ENCODE assay signal across 25 mouse cellular contexts in the genomic region with DNA sequence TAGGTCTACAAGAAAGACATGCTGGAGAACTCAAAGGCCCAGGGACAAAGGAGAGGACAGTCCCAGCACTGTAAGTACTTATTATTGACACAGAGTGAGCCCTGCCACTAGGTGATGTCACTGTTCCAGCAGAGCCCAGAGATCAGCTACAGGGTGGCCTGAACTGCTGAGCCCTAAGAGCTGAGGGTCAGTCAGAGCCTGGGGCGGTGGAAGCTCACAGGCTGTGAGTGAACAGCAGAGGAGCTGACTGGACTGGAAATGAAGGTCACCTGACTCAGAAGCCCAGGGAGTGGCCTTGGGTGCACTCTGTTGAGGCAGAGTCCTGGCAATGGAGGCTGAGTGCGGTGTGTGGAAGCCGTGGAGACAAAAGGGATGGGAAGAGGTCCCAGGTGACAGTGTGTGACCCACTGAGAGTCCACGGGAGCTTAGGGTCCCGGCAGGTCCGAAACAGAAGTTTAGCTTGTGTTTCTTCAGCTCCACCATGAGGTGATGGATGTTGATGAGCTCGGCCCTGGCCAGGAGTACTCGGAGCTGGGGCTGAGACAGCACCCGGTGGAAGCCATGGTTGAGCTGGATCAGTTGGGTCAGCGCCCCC. TPM values are rescaled to one million over a fixed set of nuclear protein-coding genes. Genes with fewer than 3 reads are reported as not detected.
DNase-seq lines count a peak whose midpoint lies in the region; ATAC-seq lines count a peak whose summit lies in the region.
"Had no signal": no experiment of that assay in that cellular context is flagged by ENCODE, and none has a peak within 500 bp of the region (broad histone marks: within the 10 kb centered on the region; RNA-seq: fewer than 3 reads in every experiment).

No protein-coding gene starts in this region.

- H3K4me2 ChIP-seq in liver, embryonic 13.5 days: no peak overlapping the region
- H3K4me2 ChIP-seq: forebrain, embryonic 12.5 days; heart, embryonic 13.5 days; hindbrain, embryonic 14.5 days; limb, embryonic 15.5 days had no signal

- H3K27me3 ChIP-seq in liver, embryonic 13.5 days: peaks cover 8% of the 10 kb centered on the region; the same call in 1 of the 2 replicates
- H3K27me3 ChIP-seq: forebrain, embryonic 12.5 days had no signal

- H3K9me3 ChIP-seq in liver, embryonic 13.5 days (replicated peaks): peaks cover 2% of the 10 kb centered on the region; the same call in 1 of the 2 replicates
- H3K9me3 ChIP-seq: forebrain, embryonic 12.5 days; heart, embryonic 13.5 days; limb, embryonic 15.5 days had no signal

- no peaks in the 10 kb centered on the region; the same call in 1 of the 2 replicates for H3K4me1 ChIP-seq in liver, embryonic 13.5 days (replicated peaks)
- H3K4me1 ChIP-seq: embryonic facial prominence, embryonic 10.5 days; forebrain, embryonic 12.5 days; heart, embryonic 13.5 days; limb, embryonic 15.5 days had no signal

- WGBS in liver, embryonic 13.5 days (ENCODE audit: insufficient replicate concordance): 67% methylated on average over 10 of the region's 10 CpGs

- no peak overlapping the region for H3K4me3 ChIP-seq in liver, embryonic 13.5 days (replicated peaks)
- H3K4me3 ChIP-seq: embryonic facial prominence, embryonic 10.5 days; forebrain, embryonic 12.5 days; heart, embryonic 13.5 days; layer of hippocampus, adult 2 months; limb, embryonic 15.5 days; myocyte had no signal

- DNase-seq in ovary, postnatal 36 days (ENCODE audit: low spot score): peak; percentile 28
- no peak for DNase-seq in ovary, postnatal 10 days (ENCODE audit: low spot score)
- DNase-seq in adrenal gland, postnatal 36 days: peak; percentile 79 to 84
- DNase-seq in liver, embryonic 13.5 days: no peak
- DNase-seq in yolk sac, embryonic 10.5 days (ENCODE audit: low spot score): peak; percentile 42
- DNase-seq in c-Kit-positive CD71-positive TER-119-positive erythroid progenitor cells, embryonic 14.5 days (ENCODE audit: low spot score): no peak
- no peak for DNase-seq in right cerebral cortex, adult 2 months (ENCODE audit: low spot score in 2 of 2)
- no peak for DNase-seq in layer of hippocampus, adult 8-10 months (ENCODE audit: low spot score in 2 of 2)
- DNase-seq: cerebellum, adult 8-10 months; gastrocnemius, postnatal 14 days; kidney, adult 18-20 months; kidney, postnatal 10 days; lung, postnatal 14 days; midbrain, embryonic 14.5 days; retina, postnatal 1 day; thymus, postnatal 25 days had no signal

- no peak overlapping the region for H3K9ac ChIP-seq in liver, embryonic 13.5 days
- H3K9ac ChIP-seq: forebrain, embryonic 12.5 days; heart, embryonic 13.5 days; hindbrain, embryonic 14.5 days; limb, embryonic 15.5 days had no signal

- H3K27ac ChIP-seq in liver, embryonic 13.5 days: no peak overlapping the region
- H3K27ac ChIP-seq: embryonic facial prominence, embryonic 10.5 days; forebrain, embryonic 12.5 days; heart, embryonic 13.5 days; hindbrain, embryonic 14.5 days; layer of hippocampus, adult 2 months; limb, embryonic 15.5 days had no signal

- no peaks in the 10 kb centered on the region for H3K36me3 ChIP-seq in liver, embryonic 13.5 days
- H3K36me3 ChIP-seq: embryonic facial prominence, embryonic 10.5 days; forebrain, embryonic 12.5 days; heart, embryonic 13.5 days; limb, embryonic 15.5 days had no signal

- peak; percentile 59 for ATAC-seq in liver, embryonic 13.5 days (ENCODE audit: low read depth)

RNA-seq across cellular contexts. Expression of gene H2-Q1, which starts 16.4 kb away (rescaled TPM):
- total RNA-seq in adrenal gland, postnatal 36 days (2021): 1 to 10 TPM; 3.3 to 4.5 TPM
- polyA plus RNA-seq in liver, embryonic 13.5 days (2015; fragmentation: Nextera tagmentation; extraction: Ambion mirVana): 1.0 and 1.4 TPM in 2 replicates
- 1 to 10 TPM in 2 of 4 experiments, under 1 TPM in 2; 0.85 to 2.5 (median 1.2) TPM for total RNA-seq in layer of hippocampus, adult 8-10 months (2022)
- total RNA-seq: megakaryocyte, adult 5-6 weeks had no signal
- polyA plus RNA-seq: embryonic facial prominence, embryonic 10.5 days; forebrain, embryonic 12.5 days; limb, embryonic 15.5 days; neural tube, embryonic 14.5 days had no signal

RNA-seq across cellular contexts. Expression of gene H2-Q2, which starts 38.2 kb away (rescaled TPM):
- 1 to 10 TPM; 1.4 to 1.9 TPM for total RNA-seq in adrenal gland, postnatal 36 days (2021)
- polyA plus RNA-seq in liver, embryonic 13.5 days (2015; fragmentation: Nextera tagmentation; extraction: Ambion mirVana): 0.68 and 0.90 TPM in 2 replicates
- total RNA-seq in layer of hippocampus, adult 8-10 months (2022): 1 to 10 TPM in 1 of 4 experiments, under 1 TPM in 2, not detected in 1; 0.64 to 2.6 (median 0.81) TPM
- total RNA-seq: megakaryocyte, adult 5-6 weeks had no signal
- polyA plus RNA-seq: forebrain, embryonic 12.5 days had no signal

RNA-seq across cellular contexts. Expression of gene H2-D1, which starts 41.3 kb away (rescaled TPM):
- total RNA-seq in adrenal gland, postnatal 36 days (2021): 100 to 1,000 TPM; 170 to 266 TPM
- 74.5 and 77.7 TPM in 2 replicates for polyA plus RNA-seq in liver, embryonic 13.5 days (2015; fragmentation: Nextera tagmentation; extraction: Ambion mirVana)
- total RNA-seq in layer of hippocampus, adult 8-10 months (2022): 100 to 1,000 TPM in 2 of 4 experiments, 10 to 100 TPM in 2; 23.2 to 135 (median 64.4) TPM

Comparison
In these comparisons a context has a peak if more than half of its experiments do, and no peak if none do; other contexts are left out.
1. DNase-seq: peak in ovary, postnatal 36 days (single experiment), adrenal gland, postnatal 36 days (2 of 2) and yolk sac, embryonic 10.5 days (single experiment); none in ovary, postnatal 10 days (single experiment), liver, embryonic 13.5 days (single experiment), c-Kit-positive CD71-positive TER-119-positive erythroid progenitor cells, embryonic 14.5 days (single experiment), right cerebral cortex, adult 2 months (0 of 2) and layer of hippocampus, adult 8-10 months (0 of 2).